Mouse (Mus musculus) spleen, adult 12 weeks (tissue): ENCODE results near the gene Wdr91.

Experiments used
- DNase-seq: peaks from one replicate; pipeline ENCODE4 v3.0.0; 2022; ENCODE audit warnings: low spot score

Wdr91 gene

GRCm38 (mm10) chr6:34879101-34879740, 31.5 kb downstream of the Wdr91 start:
- no peak for DNase-seq

- peak; percentile 85 for DNase-seq
These were observed 33.0 kb downstream of the Wdr91 start, which contains the start of gene Cyren for GRCm38 (mm10) chr6:34877509-34878321. TSS of gene Cyren (minus strand) at chr6:34878060.

GRCm38 (mm10) chr6:34876835-34877156, 33.9 kb downstream of the Wdr91 start:
- no peak for DNase-seq

DNA sequence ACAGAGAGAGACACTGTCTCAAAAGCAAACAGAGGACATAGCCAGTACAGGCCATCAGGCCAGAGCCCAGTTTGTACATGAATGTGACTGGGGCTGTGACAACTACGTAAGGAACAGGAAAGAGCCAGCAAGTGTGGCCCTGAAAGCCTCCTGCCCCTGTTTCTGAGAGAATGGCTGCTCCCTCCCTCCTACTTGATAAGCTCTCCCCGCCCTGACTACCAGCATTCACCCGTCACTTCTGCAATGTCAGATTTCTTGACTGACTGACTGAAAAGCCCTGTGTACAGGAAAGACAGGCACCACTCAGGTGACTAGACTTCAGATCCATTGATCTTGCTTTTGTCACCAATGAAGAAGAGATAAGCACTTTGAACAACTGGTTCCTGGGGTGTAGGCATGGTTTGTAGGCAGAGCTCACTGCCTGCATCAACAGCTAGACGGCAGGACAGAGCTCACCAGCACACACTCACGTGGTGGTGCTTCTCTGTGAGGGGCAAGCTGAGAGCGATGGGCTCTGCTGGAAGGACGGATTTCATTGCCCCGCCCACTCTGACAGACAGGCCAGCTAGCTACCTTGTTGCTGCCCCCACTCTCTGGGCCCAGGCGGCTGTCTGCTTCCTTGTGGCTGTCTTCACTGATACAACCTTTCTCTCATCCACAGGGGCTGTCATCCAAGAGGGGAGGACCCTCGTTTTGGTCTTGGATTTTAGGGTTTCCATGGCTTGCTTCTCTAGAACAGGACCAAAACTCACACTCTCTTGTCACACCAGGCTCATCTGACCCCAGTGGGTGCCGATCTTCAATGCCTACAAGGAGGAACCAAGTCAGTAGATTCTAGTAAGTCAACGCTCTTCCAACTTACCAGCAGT, 34.5 kb downstream of the Wdr91 start:
- DNase-seq, result peak; percentile 47

GRCm38 (mm10) chr6:34875268-34875761, 35.4 kb downstream of the Wdr91 start:
- DNase-seq, result peak; percentile 63

DNA sequence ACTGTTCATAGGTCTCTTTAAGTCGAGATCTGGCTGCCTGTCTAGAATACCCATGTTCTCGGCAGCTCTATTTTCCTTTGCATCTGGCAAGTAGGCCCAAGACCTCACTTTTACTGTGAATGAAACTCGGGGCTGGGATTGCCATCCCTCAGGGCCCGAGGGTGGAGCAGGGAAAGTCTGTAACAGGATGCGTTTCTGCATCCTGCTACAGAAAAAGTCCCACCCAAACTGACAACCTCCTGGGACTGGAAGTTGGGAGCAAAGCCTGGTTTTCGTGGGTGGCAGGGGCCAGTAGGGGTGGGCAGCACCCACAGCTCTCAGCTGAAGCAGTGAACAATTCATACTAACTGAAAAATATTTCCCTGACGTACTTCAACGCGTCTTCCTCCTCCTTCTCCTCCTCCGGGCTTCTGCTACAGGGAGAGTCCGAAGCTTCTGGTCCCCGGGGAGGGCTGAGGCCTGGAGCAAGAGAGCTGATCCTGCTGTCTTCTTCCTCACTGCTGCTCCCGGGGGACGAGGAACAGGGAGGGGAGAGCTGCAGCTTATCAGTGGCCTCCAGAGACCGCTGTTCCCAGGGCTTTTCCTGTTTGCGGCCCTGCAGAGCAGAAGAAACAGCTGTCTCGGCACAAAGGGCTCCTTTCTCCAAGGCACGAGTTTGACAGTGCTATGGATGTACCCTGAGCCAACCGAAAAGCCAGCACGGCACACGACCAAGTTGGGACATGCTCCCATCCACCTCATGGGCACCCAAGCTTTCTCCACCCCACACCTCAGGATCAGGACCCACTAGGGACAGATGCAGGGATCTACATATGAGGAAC, 36.4 kb downstream of the Wdr91 start:
- peak; percentile 37 for DNase-seq

GRCm38 (mm10) chr6:34872871-34873270, 37.8 kb downstream of the Wdr91 start:
- DNase-seq, result no peak

GRCm38 (mm10) chr6:34871929-34872328, 38.7 kb downstream of the Wdr91 start:
- DNase-seq, result no peak

DNA sequence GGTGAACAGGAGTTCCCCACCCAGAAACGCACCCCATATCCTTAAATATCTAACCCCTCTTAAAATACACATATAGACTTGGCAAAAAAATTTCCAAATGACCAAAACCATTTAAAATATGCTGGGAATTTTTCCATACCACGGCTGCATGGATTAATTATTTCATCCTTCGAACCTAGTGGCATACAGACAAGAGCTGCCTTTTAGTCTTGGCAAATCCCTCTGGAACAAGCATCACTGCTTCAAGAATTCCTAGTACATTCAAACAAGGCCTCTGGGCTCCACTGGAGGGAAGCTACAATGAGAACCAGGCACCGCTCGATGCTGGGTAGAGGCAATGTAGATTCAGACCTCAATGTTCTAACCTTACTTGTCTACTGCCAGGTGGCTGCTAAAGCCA, 40.0 kb downstream of the Wdr91 start:
- no peak for DNase-seq

GRCm38 (mm10) chr6:34870136-34870535, 40.5 kb downstream of the Wdr91 start:
- no peak for DNase-seq

DNA sequence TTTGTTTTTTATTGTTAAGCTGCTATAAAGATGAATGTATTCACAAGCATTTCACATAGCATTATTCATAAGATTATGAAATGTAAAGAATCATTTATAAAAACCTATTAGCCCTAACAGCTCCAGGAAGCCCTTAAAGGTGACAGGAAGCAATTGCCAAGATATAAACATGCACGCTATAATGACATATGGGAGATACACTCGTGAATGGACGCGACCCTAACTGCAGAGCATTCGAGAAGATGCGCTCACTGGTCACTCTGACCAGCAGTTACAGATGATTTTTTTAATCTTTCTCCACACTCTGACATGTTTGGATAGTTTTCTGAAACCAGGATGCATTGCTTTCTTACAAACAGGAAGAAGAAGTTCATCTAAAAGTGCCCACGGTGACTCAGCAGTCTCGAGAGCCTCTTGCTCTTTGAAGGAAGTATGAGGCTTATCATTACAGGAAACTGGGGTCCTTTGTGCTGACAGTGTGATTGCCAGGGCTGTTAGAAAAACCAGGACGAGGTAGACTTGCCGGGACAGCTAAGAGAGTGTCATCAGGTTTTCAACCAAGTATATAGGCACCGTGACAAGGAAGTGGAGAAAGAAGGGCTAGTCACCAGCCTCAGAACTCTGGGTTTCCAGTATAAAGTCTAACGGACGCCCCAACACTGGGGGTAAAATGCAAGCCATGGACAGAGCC, 41.3 kb downstream of the Wdr91 start:
- DNase-seq, result no peak

- DNase-seq, result no peak
These were observed 42.0 kb downstream of the Wdr91 start for GRCm38 (mm10) chr6:34868507-34869217.

DNA sequence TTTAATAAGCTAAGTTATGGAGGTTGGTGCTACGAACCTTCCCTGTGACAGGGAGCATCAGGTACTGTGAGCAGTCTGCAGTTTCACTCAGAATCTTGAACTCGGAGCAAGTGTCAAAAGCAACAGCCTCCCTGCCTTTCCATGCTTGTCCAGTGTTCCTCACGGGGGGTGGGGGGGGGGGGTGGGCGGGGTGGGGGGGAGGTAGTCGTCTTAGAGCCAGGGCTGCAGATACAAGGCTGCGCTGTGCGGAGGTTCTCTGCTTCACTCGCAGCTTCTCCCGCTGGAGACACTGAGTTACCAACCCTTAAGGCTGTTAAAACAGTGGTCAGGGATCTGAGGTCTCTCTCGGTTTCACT, 42.7 kb downstream of the Wdr91 start:
- DNase-seq, result no peak

- no peak for DNase-seq
These were observed 43.2 kb downstream of the Wdr91 start for GRCm38 (mm10) chr6:34867301-34867994.

- DNase-seq, result no peak
These were observed 43.9 kb downstream of the Wdr91 start for GRCm38 (mm10) chr6:34866786-34867185.

GRCm38 (mm10) chr6:34865711-34866593, 44.7 kb downstream of the Wdr91 start:
- DNase-seq, result no peak

DNA sequence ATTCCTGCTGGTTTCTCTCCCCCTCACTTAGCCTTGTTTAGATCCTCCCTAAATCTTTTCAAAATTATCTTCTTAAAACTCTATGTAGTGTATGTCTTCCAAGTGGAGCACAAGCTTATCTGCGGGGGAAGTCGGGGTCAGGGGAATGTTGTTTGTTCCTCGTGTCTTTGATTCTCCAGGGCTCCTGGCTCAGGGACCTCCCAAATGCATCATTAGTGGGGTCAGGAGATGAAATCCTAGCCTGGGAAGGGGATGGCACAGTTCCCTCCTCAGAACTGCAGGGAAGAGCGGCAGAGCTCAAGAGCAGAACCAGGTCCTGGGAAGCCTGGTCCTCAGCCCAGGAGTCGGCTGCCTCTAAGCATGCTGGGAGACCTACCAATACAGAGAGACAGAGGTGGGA, 45.5 kb downstream of the Wdr91 start:
- DNase-seq, result no peak

DNA sequence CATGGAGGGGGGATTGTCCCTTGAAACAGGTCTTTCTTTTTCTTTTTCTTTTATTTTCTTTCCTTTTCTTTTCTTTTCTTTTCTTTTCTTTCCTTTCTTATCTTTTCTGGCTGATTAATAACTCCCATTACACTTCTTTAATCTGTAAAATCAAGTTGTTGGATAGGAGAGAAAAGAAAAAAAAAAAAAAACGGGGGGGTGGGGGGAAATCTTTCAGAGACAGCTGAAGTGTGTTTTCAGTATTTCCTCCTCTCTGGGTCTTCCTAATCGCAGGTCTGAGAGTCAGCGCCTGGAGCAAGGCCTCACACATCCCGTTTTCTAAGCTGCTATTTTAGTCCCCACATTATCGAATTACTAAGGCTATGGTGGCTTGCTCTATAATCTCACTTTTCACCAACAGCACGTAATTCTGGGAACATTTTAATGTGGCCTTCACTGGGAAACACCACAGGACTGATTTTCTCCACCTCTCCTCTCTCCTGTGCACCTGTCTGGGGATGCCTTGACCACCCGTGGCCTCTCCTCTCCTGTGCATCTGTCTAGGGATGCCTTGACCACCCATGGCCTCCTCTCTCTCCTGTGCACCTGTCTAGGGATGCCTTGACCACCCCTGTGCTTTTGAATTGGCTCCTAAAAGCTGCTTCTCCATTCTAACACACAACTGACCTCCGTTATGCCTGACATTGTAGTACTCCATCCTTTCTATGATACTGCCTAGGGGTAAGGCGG, 46.7 kb downstream of the Wdr91 start:
- no peak for DNase-seq
